Mouse (Mus musculus): ENCODE data around the gene Larp6.

DNA sequence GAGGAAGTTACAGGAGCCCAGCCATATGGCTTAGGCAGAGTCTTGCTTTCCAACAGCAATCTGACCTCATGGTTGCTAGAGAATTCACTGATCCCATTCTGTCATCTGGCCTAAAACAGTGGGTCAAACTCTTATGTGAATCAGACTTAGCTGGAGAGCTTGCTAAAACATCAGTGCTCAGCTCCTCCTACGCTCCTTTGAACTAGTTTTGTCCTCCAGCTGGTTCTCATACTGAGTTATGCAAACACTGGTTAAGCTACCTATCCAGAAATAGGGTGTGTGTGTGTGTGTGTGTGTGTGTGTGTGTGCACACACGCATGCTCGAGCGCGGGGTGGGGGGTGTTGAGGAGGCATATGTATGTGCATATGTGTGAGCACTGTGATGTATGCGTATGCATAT, 40.2 kb upstream of the Larp6 start:
- no peak for TF ChIP-seq NELFE (IDR thresholded peaks at IDR 0.05; ENCODE audit: low read depth, low read length)
- no peak for TF ChIP-seq KAT2A (conservative IDR thresholded peaks at IDR 0.05; ENCODE audit: low read depth, low read length)
- TF ChIP-seq USF1 (IDR thresholded peaks at IDR 0.05; ENCODE audit: low read depth, low read length) = no peak
- TF ChIP-seq NRF1 (IDR thresholded peaks at IDR 0.05; ENCODE audit: insufficient read depth, low read depth, low read length, poor library complexity, severe bottlenecking) = no peak
- no peak for TF ChIP-seq GATA1 (IDR thresholded peaks at IDR 0.05; ENCODE audit: low read depth, low read length)
